Mouse (Mus musculus) fibroblast of lung, adult 2 months (primary cell): Measurements from ENCODE around the gene Ttc41.

Source experiments
- DNase-seq: peaks from one replicate; pipeline ENCODE4 v3.0.0-alpha.2; 2011; ENCODE audit warnings: low read depth

Gene Ttc41

DNA sequence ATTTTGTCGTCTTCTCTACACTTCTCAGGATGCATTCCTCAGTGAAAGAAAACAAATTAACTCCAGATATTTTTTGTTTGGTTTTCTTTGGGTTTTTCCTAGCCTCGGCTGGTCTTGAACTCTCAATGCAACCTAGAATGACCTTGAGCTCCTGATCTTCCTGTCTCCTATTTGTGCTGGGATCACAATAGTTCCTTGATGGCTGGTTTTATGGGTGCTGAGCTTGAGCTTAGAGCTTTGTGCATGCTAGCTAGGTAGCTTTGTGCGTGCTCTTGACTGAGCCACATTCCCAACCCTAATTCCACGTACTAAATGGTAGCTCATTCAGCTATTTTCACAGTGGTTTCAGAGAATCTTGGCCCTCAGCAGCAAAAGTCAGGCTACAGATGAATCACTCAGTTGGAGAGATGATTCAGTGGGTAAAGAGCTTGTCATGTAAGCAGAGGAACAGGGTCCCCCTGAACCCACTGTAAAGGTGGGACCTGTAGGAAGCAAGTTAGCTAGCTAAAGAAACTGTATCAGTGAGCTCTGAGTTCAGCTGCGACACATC is 78.6 kb downstream of the Ttc41 start:
- no peak for DNase-seq

DNA sequence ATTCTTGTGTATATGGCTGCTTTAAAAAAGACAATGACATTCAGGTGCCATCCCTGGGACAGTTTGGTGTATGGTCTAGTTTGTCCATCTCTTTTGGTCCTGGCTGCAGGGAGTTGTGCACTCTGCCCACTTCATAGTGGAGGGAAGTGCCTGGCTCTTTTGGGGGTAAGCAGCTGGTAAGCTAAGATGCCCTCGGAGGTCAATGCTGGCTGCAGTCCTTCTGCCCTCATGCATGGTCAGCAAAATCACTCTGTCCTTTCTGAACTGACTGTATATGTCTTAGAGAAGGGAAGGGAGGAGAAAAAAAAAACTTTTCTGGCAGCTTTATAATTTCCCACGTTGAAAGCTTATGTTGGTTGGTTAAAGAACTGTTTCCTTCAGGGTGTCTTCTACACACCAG is 79.8 kb downstream of the Ttc41 start:
- no peak for DNase-seq

GRCm38 (mm10) chr10:86786083-86786482 is 80.5 kb downstream of the Ttc41 start:
- no peak for DNase-seq

- DNase-seq: no peak
These were observed 82.6 kb downstream of the Ttc41 start for GRCm38 (mm10) chr10:86788193-86788592.

- no peak for DNase-seq
These were observed 83.6 kb downstream of the Ttc41 start for GRCm38 (mm10) chr10:86789146-86789672.

DNA sequence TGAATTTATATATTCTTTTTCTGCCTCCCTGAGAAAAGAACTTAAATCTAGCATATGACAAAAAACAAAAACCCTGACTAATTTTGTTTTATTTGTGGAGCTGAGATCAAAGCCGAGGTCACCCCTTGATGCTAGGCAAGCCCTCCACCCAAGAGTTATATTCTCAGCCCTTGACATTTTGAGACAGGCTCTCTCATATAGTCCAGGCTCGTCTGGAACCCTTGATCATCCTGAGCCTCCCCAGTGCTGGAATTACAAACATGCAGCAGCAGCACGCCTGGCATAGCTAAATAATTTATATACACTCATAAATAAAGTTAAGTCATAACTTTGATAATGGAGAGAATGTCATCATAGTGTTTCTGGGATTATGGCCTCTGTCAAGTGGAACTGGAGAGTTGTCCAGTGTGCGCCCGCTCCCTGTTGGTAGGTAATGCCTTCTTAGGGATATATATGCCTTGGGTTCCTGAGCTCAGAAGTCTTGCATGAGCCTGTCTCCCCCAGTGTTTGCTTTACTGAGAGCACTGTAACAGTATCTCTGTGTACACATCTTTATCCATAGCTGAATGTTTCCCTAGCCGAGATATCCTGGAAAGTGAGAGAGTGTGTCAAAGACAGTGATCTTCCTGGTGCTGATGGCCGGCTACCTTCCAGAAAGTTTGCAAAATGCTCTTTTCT is 86.0 kb downstream of the Ttc41 start:
- no peak for DNase-seq

DNA sequence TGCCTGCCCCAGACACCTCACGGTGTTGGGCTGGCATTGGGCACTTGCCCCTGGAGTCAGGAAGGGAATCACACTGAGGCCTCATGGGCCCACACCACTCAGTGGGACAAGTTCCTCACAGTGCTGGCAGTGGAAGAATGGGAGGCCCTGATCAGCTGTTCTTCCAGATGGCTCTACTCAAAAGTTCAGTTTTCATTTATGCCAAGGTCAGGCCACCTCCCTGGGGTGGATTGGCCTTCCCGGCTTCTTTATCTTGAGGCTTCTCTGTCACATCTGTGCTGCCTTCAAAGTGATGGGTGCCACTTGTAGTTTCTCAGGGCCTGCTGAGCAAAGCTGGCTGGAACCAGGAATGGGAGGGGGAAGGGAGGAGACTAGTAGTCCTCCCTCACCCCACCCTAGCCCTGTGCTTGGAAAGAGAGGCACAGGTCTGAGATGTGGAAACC is 87.9 kb downstream of the Ttc41 start:
- no peak for DNase-seq

DNA sequence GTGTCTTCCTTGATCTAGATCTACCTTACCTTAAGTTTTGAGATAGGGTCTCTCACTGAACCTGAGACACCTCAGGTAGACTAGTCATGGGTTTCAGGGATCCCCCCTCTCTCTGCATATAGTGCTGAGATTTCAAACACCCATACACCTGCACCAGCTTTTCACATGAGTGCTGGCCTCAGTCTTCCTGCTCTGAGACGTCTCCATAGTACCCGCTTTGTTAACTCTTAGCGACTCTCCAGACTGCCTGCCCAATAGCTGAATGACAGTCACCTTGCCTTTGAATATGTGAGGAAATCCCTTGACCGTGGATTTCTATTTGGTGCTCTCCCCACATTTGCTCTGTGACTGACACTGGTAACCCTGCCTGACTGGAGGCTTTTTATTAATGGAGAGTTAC is 88.6 kb downstream of the Ttc41 start:
- no peak for DNase-seq

- no peak for DNase-seq
These were observed 89.4 kb downstream of the Ttc41 start for GRCm38 (mm10) chr10:86794794-86795535.

DNA sequence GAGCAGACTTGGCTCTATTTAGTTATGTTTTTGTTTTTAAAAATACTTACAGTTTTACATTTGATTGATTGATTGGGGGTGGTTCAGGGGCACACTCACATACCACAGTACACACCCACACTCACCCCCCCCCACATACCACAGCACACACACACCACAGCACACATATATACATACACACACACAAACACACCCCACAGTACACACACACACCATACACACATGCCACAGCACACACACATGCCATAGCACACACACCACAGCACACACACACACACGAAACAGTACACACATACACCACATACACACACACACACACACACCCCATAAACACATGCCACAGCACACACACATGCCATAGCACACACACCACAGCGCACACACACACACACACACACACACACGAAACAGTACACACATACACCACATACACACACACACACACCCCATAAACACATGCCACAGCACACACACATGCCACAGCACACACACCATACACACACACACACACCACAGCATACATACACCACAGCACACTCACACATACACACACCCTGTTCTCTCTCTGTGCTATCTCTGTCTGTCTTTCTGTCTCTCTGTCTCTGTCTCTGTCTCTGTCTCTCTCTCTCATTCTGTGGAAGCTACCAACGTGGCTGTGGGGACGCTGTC is 90.6 kb downstream of the Ttc41 start:
- no peak for DNase-seq

GRCm38 (mm10) chr10:86807362-86807761 is 101.8 kb downstream of the Ttc41 start:
- DNase-seq: no peak

GRCm38 (mm10) chr10:86808013-86808758 is 102.6 kb downstream of the Ttc41 start:
- DNase-seq: no peak

DNA sequence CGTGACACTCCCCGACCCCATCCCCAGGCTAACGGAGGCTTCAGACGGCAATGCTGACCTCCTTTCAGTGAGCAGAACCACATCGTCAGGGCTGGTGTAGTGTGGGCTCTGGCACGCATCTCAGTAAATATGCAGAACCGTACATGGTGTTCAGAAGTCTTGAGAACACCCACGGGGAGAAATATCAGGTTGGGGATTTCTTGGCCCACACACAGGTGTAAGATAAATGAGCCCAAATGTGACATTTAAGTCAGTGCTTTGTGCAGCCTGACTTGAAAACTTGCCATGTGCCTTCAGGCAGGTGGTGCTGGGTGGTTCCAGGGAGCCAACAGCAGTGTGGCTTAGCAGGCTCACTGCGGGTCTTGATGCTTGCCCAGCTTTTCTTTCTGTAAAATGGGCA is 104.4 kb downstream of the Ttc41 start:
- no peak for DNase-seq

DNA sequence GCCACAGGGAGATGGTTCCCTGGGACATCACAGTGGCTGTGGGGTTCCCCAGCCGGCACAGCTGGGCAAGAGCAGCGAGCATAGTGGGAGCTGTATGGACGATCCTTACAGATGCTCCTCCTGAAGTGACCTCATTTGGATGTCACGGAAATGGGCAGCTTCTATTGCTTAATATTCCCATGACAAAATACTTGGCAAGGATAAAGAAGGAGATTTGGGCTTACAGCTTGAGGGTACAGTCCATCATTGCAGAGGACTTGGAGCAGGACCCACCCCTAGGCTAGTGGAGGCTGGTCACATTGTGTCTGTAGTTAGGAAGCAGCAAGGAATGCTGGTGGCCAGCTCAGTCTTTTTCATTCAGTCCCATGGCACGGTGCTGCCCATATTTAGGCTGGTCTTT is 105.0 kb downstream of the Ttc41 start:
- DNase-seq: no peak

DNA sequence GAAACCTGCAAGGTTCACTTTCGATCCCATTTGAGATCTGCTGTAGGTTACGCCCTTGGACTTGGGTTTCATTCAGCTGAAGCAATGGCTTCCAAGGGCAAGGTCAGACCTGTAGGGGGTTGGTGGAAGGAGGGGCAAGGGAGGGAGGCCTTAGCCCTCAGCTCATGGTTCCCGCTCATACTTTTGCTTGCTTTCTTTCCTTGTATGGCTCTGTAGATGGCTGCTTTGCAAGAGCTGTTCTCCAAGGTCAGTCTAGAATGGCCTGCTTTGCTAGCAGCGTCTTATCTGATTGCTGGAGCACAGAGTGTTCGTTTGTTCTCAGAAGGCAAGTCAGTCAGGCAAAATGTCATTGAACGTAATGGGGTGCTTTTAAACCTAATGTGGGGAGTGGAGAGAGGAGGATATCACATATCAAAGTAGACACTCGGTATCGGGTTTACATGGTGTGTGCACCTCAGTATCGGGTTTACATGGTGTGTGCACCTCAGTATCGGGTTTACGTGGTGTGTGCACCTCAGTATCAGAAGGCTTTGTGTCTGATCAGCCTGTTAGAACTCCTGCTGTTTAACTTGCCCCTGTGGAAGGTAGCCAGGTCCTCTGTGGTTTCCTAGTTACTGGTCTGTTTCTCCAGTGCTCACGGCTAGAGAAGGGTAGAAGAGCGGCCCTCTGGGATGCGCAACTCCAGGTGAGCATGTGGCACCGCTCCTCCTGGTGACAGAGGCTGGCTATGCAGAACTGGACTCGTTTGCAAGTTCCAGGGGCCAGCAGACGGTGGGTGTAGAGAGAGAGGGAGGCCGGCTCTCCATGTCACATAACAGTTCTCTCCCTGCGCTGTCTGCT is 108.9 kb downstream of the Ttc41 start:
- DNase-seq: no peak

- DNase-seq: no peak
These were observed 109.5 kb downstream of the Ttc41 start for GRCm38 (mm10) chr10:86815133-86815532.

DNA sequence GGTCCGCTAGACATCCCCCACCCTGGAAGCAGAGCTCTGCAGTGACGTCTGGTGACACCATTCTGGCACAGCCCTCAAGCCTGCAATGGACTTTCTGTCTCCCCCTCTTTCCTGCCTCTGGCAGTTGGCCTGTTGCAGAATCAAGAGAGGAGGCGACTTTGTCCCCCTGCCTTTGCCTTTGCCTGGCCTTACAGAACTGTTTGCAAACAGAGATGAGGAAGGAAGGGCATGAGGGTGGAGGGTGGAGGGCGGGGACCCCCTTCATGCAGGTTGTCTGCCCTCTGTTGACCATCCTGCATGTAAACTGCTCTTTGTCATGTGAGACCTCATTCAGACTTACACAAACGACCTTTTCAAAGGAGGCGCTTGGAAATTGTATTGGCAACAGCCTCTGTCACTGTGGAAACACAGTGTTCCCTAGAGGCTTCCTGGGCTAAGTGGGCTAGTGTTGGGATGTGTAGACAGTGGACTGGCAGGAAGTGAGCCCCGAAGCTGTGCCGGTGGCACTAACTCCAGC is 114.1 kb downstream of the Ttc41 start:
- no peak for DNase-seq

DNA sequence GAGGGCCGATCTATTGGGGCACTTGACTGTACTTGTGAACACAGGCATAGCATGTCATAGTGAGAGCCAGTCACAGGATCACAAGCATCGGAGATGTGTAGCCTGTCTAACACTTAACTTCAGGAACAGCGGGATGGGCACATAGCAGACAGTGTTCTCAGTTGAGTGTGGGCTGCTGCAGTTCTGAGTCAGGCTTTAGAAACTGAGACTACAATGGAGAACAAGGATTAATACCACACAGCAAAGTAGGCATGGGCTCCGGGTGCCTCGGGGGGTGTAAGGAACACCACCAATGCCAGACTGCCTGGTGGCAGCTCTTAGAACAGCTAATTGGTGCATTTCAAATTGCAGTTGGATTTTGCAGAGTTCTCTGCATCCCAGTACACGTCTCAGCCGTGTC is 115.4 kb downstream of the Ttc41 start:
- no peak for DNase-seq

GRCm38 (mm10) chr10:86824093-86824492 is 118.5 kb downstream of the Ttc41 start:
- no peak for DNase-seq

DNA sequence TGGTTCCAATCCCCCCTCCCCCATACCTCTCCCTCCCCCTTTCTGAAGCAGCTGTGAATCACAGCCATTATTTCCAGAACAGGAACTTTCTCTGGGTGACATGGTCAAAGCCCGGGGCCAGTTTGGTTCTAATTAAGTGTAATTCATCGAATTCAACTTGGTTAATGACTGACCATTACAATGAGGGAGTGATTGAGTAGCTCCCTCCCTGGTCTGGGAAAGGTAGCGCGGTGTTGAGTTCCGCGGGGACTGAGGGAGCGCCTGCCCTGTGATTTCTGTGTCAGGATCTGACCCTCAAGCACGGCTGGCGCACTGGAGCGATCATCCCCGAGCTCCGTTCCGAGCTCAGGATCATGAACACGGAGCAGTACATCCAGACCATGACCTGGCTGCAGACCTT is 119.3 kb downstream of the Ttc41 start:
- DNase-seq: no peak
